Mouse (Mus musculus) hindbrain, embryonic 16.5 days (tissue): ENCODE measurements around the gene Myh7b. TPM values are rescaled to one million over a fixed set of nuclear protein-coding genes. Genes with fewer than 3 reads are reported as not detected.
A peak's percentile ranks its signal among the peaks of the same experiment; 100 is the strongest.
"Not testable (repeated sequence)": the region's sequence is repeated elsewhere in the genome, so short reads cannot be mapped to it uniquely, and the experiment has no call there.

Source experiments
- ATAC-seq: fragments of 200-750 bp; cut with Nextera tagmentation; 2 replicates; pipeline ENCODE4 v1.8.0; 2017; ENCODE audit warnings: moderate TSS enrichment, moderate library complexity
- H3K27ac ChIP-seq: fragments of 300-500 bp; sonication (generic); 2 replicates; pipeline ENCODE4 v1.5.1; 2014; ENCODE audit warnings: low read depth, mild to moderate bottlenecking, control low read depth, low read length, moderate library complexity
- H3K27me3 ChIP-seq: fragments of 300-500 bp; sonication (generic); replicated peaks from 2 replicates; pipeline ENCODE4 v1.6.1; 2014; ENCODE audit warnings: low read length; ENCODE audit not compliant: control insufficient read depth, insufficient read depth
- H3K36me3 ChIP-seq: fragments of 300-500 bp; sonication (generic); 2 replicates; pipeline ENCODE4 v1.6.1; 2014; ENCODE audit warnings: mild to moderate bottlenecking, low read length, moderate library complexity, mixed read lengths; ENCODE audit not compliant: control insufficient read depth, insufficient read depth
- H3K4me1 ChIP-seq: fragments of 300-500 bp; sonication (generic); 2 replicates; pipeline ENCODE4 v1.6.1; 2014; ENCODE audit warnings: low read depth, low read length; ENCODE audit not compliant: control insufficient read depth, insufficient read depth
- H3K4me2 ChIP-seq: fragments of 300-500 bp; sonication (generic); 2 replicates; pipeline ENCODE4 v1.6.1; 2014; ENCODE audit warnings: mild to moderate bottlenecking, low read length, control low read depth, moderate library complexity
- H3K4me3 ChIP-seq: fragments of 300-500 bp; sonication (generic); 2 replicates; pipeline ENCODE4 v1.5.1; 2014; ENCODE audit warnings: mild to moderate bottlenecking, low read length, control low read depth, moderate library complexity
- H3K9ac ChIP-seq: fragments of 300-500 bp; sonication (generic); 2 replicates; pipeline ENCODE4 v1.6.1; 2014; ENCODE audit warnings: low read depth, mild to moderate bottlenecking, control low read depth, low read length, moderate library complexity
- H3K9me3 ChIP-seq: fragments of 300-500 bp; sonication (generic); 2 replicates; pipeline ENCODE4 v1.6.1; 2014; ENCODE audit warnings: mild to moderate bottlenecking, low read length, moderate library complexity; ENCODE audit not compliant: control insufficient read depth
- WGBS: fragments of 180-500 bp; shearing (Covaris S2); extraction: QIAGEN DNeasy Blood & Tissue Kit; methylation state at CpG from one replicate; pipeline ENCODE4 v1.1.7; 2014; 5-methylcytosine and 5-hydroxymethylcytosine counted together
- polyA plus RNA-seq: library from polyadenylated mRNA; unstranded; fragments of >200 nt; fragmentation: Nextera tagmentation; extraction: Ambion mirVana; gene quantifications from 2 replicates; pipeline ENCODE4 v1.2.1, GENCODE M21; 2015

Gene Myh7b
- polyA plus RNA-seq, 1 experiment from 2014 or later, result 1.7 TPM

DNA sequence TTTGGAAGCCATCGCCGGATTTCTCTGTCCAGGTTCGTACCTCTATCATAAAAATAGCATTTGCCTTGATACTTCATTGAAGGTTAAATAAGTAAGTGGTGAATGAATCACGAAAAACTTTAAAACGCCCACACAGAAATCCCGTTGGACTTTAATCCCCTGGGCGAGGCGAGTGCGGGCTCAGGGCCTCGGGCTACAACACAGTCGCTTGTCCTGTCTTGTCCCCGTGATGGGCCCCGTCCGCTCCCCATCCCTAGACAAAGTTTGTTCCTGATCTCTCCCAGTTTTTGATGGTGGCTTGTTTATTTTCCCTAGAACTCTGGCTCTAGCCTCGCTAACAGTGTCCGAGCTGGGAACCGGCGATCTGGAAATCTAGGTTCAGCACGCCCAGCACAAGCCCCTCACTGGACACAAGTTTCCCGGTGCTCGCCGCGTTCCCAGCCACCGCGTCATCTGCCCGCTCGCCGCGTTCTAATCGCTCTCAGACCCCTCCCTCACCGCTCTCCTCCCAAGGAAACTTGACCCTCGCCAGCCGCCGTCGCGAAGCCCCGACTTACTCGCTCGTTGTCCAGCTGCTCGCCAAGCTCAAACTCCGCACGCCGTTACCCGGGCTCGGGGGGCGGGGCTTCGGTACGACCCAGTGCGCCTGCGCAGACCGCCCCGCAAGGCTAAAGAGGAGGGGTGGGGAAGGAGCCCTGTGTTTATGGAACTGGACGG lies 18.7 kb upstream of the Myh7b start, which contains the start of gene Gss:
TSS of gene Gss (minus strand) at position 674 of the 717 bp plus-strand sequence.
- H3K27ac ChIP-seq, result peak within 1 kb of the TSS; percentile 76
- H3K36me3 ChIP-seq, result no peaks in the 10 kb centered on the region
- peak within 1 kb of the TSS; percentile 72 for H3K9ac ChIP-seq
- H3K4me2 ChIP-seq, result peak within 1 kb of the TSS; percentile 90
- peak within 1 kb of the TSS; percentile 51 for H3K4me3 ChIP-seq
- peak; percentile 95 for ATAC-seq
- WGBS, result under 1% methylated on average over 53 of the region's 53 CpGs
- peaks cover 14% of the 10 kb centered on the region for H3K4me1 ChIP-seq
- H3K27me3 ChIP-seq, result no peaks in the 10 kb centered on the region; the same call in 1 of the 2 replicates
- H3K9me3 ChIP-seq, result no peaks in the 10 kb centered on the region

DNA sequence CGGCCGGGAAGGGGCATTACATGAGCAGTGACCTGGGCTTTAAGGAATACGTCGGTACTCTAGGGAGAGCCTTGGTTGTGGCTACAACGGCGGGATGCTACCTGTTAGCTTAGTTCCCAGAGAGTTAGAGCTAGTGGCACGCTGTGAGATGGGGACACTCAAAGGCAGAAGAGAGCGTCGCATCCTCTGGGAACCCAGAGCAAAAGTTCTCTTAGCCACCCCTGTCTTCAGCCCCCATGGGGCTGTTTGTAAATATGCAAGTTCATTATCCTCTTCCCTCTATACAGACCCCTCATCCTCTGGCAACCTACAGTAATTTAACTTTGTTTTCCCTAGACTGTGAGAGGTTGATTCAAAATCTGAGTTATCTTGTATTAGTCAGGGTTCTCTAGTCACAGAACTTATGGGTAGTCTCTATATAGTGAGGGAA lies 18.1 kb upstream of the Myh7b start:
- Histone ChIP-seq H3K27ac (peak overlapping the region; percentile 60), H3K4me2 (peak overlapping the region; percentile 90), H3K9me3 (no peaks in the 10 kb centered on the region), H3K9ac (peak overlapping the region; percentile 72), H3K4me1 (peaks cover 14% of the 10 kb centered on the region), H3K4me3 (peak overlapping the region; percentile 51), H3K36me3 (no peaks in the 10 kb centered on the region), H3K27me3 (no peaks in the 10 kb centered on the region; the same call in 1 of the 2 replicates)
- no peak for ATAC-seq
- 0% methylated on average over 9 of the region's 9 CpGs for WGBS

DNA sequence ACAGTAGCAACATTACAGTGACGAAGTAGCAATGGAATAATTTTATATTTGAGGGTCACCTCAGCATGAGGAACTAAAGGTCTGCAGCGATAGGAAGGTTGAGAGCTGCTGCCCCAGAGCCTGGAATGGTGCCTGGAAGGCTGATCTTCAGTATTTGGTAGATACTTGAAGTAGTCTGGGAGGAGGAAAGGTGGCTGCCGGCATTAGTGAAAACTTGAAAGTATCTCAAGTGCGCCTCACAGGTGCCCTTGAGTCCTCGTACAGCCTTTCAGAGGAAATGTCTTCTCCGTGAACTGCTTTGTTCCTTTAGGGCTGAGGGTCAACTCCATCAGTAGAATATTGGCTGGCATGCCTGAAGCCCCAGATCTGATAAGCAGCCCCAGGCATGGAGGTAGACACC lies 15.5 kb upstream of the Myh7b start:
- H3K27ac ChIP-seq, result no peak overlapping the region
- WGBS, result 75% methylated on average over 6 of the region's 6 CpGs

GRCm38 (mm10) chr2:155603707-155604106 lies 7.3 kb upstream of the Myh7b start:
- Histone ChIP-seq H3K27ac (no peak overlapping the region), H3K4me1 (no peaks in the 10 kb centered on the region), H3K27me3 (no peaks in the 10 kb centered on the region), H3K4me3 (no peak overlapping the region), H3K4me2 (no peak overlapping the region), H3K9me3 (no peaks in the 10 kb centered on the region), H3K9ac (no peak overlapping the region), H3K36me3 (no peaks in the 10 kb centered on the region)
- WGBS, result 58% methylated on average over 3 of the region's 3 CpGs
- no peak for ATAC-seq

More for the DNA sequence above, 15.5 kb upstream of the Myh7b start:
- Histone ChIP-seq H3K4me1 (peaks cover 14% of the 10 kb centered on the region), H3K4me3 (no peak overlapping the region), H3K4me2 (no peak overlapping the region), H3K36me3 (no peaks in the 10 kb centered on the region), H3K27me3 (no peaks in the 10 kb centered on the region; the same call in 1 of the 2 replicates), H3K9me3 (no peaks in the 10 kb centered on the region), H3K9ac (no peak overlapping the region)
- no peak for ATAC-seq

DNA sequence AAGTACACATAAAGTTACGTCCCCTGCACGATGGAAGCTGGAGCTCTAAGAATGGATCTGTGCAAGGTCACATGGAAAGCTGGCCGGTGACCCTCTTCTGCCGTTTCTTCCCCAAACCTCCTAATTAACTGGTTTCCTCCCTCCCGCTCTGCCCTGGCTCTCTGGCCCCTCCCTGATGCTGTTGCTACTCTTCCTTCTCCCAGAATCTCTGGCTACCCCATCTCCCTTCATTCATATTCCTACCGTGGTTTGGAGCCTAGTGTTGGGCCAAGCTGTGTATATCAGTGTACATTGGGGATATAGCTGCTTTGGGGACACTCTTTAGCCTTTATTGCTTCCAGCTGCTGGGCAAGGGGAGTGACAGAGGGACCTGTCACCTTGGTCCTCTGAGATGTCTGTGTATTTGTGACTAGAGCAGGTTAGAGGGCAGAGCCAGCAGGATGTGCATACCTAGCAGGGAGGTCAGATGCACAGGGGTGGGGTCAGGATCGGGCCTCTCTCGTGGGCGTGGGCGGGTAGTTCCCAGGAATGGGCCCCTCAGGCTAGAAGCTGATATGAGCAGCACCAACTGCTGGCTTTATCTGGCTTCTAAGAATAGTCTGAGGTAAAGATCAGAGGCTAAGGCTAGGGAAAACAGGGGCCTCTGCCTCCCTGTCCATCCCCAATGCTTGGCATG lies 6.3 kb upstream of the Myh7b start:
- 60% methylated on average over 10 of the region's 10 CpGs for WGBS
- Histone ChIP-seq H3K4me1 (no peaks in the 10 kb centered on the region), H3K4me2 (no peak overlapping the region), H3K4me3 (no peak overlapping the region), H3K9me3 (no peaks in the 10 kb centered on the region), H3K27ac (no peak overlapping the region), H3K27me3 (no peaks in the 10 kb centered on the region), H3K36me3 (no peaks in the 10 kb centered on the region), H3K9ac (no peak overlapping the region)
- no peak for ATAC-seq

GRCm38 (mm10) chr2:155605236-155605589 lies 5.8 kb upstream of the Myh7b start:
- H3K4me1 ChIP-seq, H3K9ac ChIP-seq, H3K9me3 ChIP-seq, H3K4me2 ChIP-seq, ATAC-seq, H3K27me3 ChIP-seq, H3K4me3 ChIP-seq, H3K27ac ChIP-seq, H3K36me3 ChIP-seq: not testable (repeated sequence)
- 77% methylated on average over 4 of the region's 4 CpGs for WGBS

DNA sequence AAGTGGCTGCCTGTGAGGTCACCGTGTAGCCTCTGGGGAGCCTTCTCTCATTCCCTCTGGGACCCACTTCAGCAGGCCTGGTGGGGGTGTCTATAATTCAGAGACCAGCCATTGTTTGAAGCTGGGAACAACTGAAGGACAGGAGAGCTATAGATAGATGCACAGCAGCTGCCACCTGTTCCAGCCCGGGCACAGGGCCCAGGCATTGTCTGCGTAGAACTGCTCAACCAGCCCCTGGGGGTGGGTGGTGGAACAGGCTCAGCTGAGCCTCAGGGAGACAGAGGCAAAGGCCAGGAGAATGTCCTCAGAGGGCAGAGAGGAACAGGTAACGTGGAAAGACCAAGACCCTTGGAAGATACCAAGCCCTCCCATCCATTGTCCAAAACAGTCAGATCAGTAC lies 4.7 kb upstream of the Myh7b start:
- no peaks in the 10 kb centered on the region for H3K9me3 ChIP-seq

DNA sequence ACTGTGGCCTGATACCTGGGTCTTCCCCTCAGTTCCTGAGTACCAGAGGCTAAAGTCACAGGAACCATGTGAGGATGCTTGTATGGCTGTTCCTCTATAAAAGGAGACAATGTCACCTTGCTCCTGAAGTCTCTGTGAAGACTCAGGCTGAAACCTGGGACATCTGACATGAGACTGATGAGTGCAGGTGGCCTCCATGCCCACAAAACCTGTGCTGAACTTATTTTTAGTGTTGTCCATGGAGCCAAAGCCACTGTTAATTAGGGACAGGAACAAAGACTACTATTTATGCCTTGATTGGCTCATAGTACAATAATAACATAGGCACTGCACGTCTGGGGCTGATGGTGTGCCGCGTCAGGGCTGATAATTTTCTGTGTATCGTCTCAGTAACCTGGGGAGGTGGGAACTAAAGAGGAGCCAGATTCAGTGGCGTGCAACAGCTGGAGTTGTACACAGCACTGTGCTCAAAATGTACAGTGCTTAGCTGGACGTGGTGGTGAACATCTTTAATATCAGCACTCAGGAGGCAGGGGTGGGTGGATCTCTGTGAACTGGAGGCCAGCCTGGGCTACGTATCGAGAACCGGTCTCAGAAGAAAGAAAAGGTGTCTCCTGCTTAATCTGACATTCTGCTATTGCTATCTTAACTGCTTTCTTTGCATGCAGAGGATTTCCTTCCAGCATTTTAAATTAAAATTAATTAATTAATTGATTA lies 980 bp downstream of the Myh7b start:
- ATAC-seq, result no peak

More for the DNA sequence above, 4.7 kb upstream of the Myh7b start:
- 74% methylated on average over 4 of the region's 4 CpGs for WGBS
- Histone ChIP-seq H3K27me3 (no peaks in the 10 kb centered on the region), H3K9ac (no peak overlapping the region), H3K4me2 (no peak overlapping the region), H3K4me1 (no peaks in the 10 kb centered on the region), H3K4me3 (no peak overlapping the region), H3K36me3 (no peaks in the 10 kb centered on the region), H3K27ac (no peak overlapping the region)
- ATAC-seq, result no peak

GRCm38 (mm10) chr2:155613326-155613755 lies 2.3 kb downstream of the Myh7b start:
- ATAC-seq, result peak; percentile 87
- H3K27me3 ChIP-seq, result no peaks in the 10 kb centered on the region; the same call in 1 of the 2 replicates
- 7% methylated on average over 20 of the region's 20 CpGs for WGBS
- peaks cover 5% of the 10 kb centered on the region; the same call in 1 of the 2 replicates for H3K4me1 ChIP-seq
- peak overlapping the region; percentile 60 for H3K4me2 ChIP-seq
- H3K9ac ChIP-seq, result peak overlapping the region; percentile 48
- no peaks in the 10 kb centered on the region for H3K9me3 ChIP-seq
- H3K4me3 ChIP-seq, result peak overlapping the region; percentile 32
- no peak overlapping the region for H3K27ac ChIP-seq
- H3K36me3 ChIP-seq, result no peaks in the 10 kb centered on the region

More for the DNA sequence above, 980 bp downstream of the Myh7b start:
- Histone ChIP-seq H3K4me3 (no peak overlapping the region), H3K27me3 (no peaks in the 10 kb centered on the region; the same call in 1 of the 2 replicates), H3K9ac (no peak overlapping the region), H3K27ac (no peak overlapping the region), H3K9me3 (no peaks in the 10 kb centered on the region), H3K4me2 (no peak overlapping the region), H3K4me1 (peaks cover 5% of the 10 kb centered on the region; the same call in 1 of the 2 replicates), H3K36me3 (no peaks in the 10 kb centered on the region)
- WGBS, result 87% methylated on average over 9 of the region's 9 CpGs
